Mouse (Mus musculus) lung, postnatal 0 days (tissue): Measurements from ENCODE around the gene Trib2.

Experiments
- CTCF ChIP-seq: IDR thresholded peaks from 2 replicates; pipeline ENCODE4 v1.5.1; 2016; ENCODE audit warnings: antibody characterized with exemption, mild to moderate bottlenecking
- EP300 ChIP-seq: IDR thresholded peaks from 2 replicates; pipeline ENCODE4 v1.6.1; 2016; ENCODE audit warnings: antibody characterized with exemption, mild to moderate bottlenecking, control low read depth

DNA sequence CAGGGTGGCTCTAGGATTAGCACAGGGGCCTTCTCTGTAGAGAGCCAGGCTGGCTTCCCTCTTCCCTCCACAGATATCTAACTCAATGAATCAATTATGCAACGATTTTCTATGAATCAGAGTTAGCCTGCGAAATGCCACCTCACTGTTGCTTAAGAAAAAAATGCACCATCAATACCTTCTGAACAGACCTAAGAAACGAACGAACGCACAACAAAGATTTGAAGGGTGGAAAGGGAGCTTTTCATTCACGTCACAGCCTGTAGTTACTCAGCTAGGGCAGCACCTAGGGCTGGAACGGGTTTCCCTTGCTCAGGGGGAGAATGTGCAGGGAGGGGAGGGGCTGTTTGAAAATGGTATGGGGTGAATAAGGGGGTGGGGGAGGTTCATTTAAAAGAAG, 5.8 kb downstream of the Trib2 start:
- TF ChIP-seq CTCF (no peak), EP300 (no peak)
